Mouse (Mus musculus) liver, embryonic 11.5 days (tissue): ENCODE results near the gene Ube2a. TPM values are rescaled to one million over a fixed set of nuclear protein-coding genes. Genes with fewer than 3 reads are reported as not detected.

Source experiments
- ATAC-seq: fragments of 200-750 bp; cut with Nextera tagmentation; replicated peaks from 2 replicates; pipeline ENCODE4 v1.8.0; 2017; ENCODE audit warnings: moderate number of reproducible peaks, mild to moderate bottlenecking, moderate TSS enrichment, moderate library complexity; ENCODE audit not compliant: low FRiP score
- DNase-seq: peaks from one replicate; pipeline ENCODE4 v3.0.0-alpha.2; 2017; ENCODE audit warnings: low spot score
- H3K27ac ChIP-seq: fragments of 300-500 bp; sonication (generic); 2 replicates; pipeline ENCODE4 v1.5.1; 2014; ENCODE audit warnings: mild to moderate bottlenecking, low read depth, low read length, control low read depth
- H3K27me3 ChIP-seq: fragments of 300-500 bp; sonication (generic); replicated peaks from 2 replicates; pipeline ENCODE4 v1.6.1; 2014; ENCODE audit warnings: low read length, mixed read lengths; ENCODE audit not compliant: control insufficient read depth, insufficient read depth
- H3K36me3 ChIP-seq: fragments of 300-500 bp; sonication (generic); 2 replicates; pipeline ENCODE4 v1.6.1; 2014; ENCODE audit warnings: mild to moderate bottlenecking, low read length, moderate library complexity, mixed read lengths; ENCODE audit not compliant: control insufficient read depth, insufficient read depth
- H3K4me1 ChIP-seq: fragments of 300-500 bp; sonication (generic); replicated peaks from 2 replicates; pipeline ENCODE4 v1.6.1; 2014; ENCODE audit warnings: low read length, mixed read lengths; ENCODE audit not compliant: control insufficient read depth, insufficient read depth
- H3K4me2 ChIP-seq: fragments of 300-500 bp; sonication (generic); 2 replicates; pipeline ENCODE4 v1.6.1; 2014; ENCODE audit warnings: mild to moderate bottlenecking, control low read depth, moderate library complexity
- H3K4me3 ChIP-seq: fragments of 300-500 bp; sonication (generic); 2 replicates; pipeline ENCODE4 v1.5.1; 2014; ENCODE audit warnings: low read depth, low read length, control low read depth
- H3K9ac ChIP-seq: fragments of 300-500 bp; sonication (generic); 2 replicates; pipeline ENCODE4 v1.6.1; 2014; ENCODE audit warnings: low read depth, low read length, control low read depth
- H3K9me3 ChIP-seq: fragments of 300-500 bp; sonication (generic); 2 replicates; pipeline ENCODE4 v1.6.1; 2016; ENCODE audit warnings: low read length, inconsistent platforms, mixed read lengths; ENCODE audit not compliant: control insufficient read depth
- WGBS: fragments of 180-500 bp; shearing (Covaris S2); extraction: QIAGEN DNeasy Blood & Tissue Kit; methylation state at CpG from one replicate; pipeline ENCODE4 v1.1.7; 2014; 5-methylcytosine and 5-hydroxymethylcytosine counted together
- polyA plus RNA-seq: library from polyadenylated mRNA; unstranded; fragments of >200 nt; fragmentation: Nextera tagmentation; extraction: Ambion mirVana; gene quantifications from 2 replicates; pipeline ENCODE4 v1.2.1, GENCODE M21; 2014

Ube2a gene
- polyA plus RNA-seq, 1 experiment from 2014 or later = 106 TPM

DNA sequence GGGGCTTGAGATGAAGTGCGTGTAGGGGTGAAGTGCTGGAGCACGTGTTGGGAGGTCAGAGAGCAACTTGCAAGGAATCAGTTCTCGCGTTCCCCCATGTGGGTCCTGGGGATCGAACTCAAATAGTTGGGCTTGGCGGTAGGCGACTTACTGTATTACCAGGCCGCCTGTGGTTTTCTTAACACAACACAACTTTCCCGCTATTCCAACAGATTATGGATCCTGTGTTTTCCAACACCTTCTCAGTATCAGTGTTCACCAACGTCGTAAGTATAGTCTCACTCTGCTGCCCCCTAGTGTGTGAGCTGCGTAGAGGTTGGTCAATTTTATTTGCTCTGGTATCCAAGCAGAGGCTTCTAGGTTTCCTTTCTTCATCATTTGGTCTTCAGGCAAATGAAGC lies 37.6 kb downstream of the Ube2a start:
- no peaks in the 10 kb centered on the region for H3K4me1 ChIP-seq
- H3K9me3 ChIP-seq = no peaks in the 10 kb centered on the region
- H3K36me3 ChIP-seq = no peaks in the 10 kb centered on the region
- H3K27ac ChIP-seq = no peak overlapping the region
- no peak for DNase-seq
- H3K4me2 ChIP-seq = no peak overlapping the region
- no peak overlapping the region for H3K4me3 ChIP-seq
- no peak for ATAC-seq
- H3K27me3 ChIP-seq = no peaks in the 10 kb centered on the region
- H3K9ac ChIP-seq = no peak overlapping the region
- WGBS = 40% methylated on average over 12 of the region's 12 CpGs

DNA sequence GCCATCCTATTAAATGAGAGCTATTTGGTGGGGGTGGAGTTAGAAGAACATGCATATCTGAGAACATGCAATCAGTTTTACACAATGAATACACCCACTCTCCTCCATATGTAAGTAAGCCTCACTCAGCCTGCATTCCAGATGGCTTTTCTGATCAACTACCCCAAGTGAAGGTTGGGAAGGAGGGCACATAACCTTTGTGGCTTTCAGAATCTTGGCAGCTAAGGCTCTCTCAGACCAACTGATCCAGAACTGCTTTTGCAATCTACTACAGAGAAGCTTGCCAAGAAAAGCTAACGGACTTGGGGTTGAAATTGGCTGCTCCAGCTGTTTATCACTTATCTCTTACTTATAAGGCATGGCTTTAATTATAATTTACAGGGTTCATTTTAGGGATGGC lies 44.0 kb downstream of the Ube2a start:
- no peaks in the 10 kb centered on the region for H3K36me3 ChIP-seq
- 88% methylated on average over 1 of the region's 1 CpGs for WGBS
- H3K27ac ChIP-seq = no peak overlapping the region
- no peak overlapping the region for H3K9ac ChIP-seq
- DNase-seq (no peak), ATAC-seq (no peak)
- no peak overlapping the region for H3K4me2 ChIP-seq
- H3K27me3 ChIP-seq = no peaks in the 10 kb centered on the region
- no peaks in the 10 kb centered on the region for H3K4me1 ChIP-seq
- no peaks in the 10 kb centered on the region for H3K9me3 ChIP-seq
- no peak overlapping the region for H3K4me3 ChIP-seq

DNA sequence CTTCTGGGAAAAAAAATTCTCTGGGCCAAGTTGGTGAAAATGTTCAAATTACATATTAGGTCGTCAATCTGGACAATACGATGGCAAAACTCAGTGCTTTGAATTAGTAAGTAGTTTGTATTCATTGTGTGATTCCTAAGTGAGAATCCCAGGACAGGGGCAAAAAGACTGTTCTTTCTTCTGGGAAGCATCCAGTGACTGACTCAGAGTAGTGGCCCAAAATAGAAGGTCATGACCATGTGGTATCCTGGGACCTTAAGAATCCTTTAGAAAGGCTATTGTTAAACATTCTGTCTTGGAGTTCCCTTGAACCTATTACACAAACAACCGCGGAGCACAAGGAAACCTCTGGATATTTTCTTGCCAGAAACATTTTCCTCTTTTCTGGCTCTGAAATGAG lies 47.6 kb downstream of the Ube2a start:
- Histone ChIP-seq H3K4me3 (no peak overlapping the region), H3K9me3 (no peaks in the 10 kb centered on the region), H3K4me2 (no peak overlapping the region), H3K27ac (no peak overlapping the region), H3K4me1 (no peaks in the 10 kb centered on the region), H3K36me3 (no peaks in the 10 kb centered on the region), H3K27me3 (no peaks in the 10 kb centered on the region), H3K9ac (no peak overlapping the region)
- ATAC-seq (no peak), DNase-seq (no peak)
- WGBS = 88% methylated on average over 4 of the region's 4 CpGs

DNA sequence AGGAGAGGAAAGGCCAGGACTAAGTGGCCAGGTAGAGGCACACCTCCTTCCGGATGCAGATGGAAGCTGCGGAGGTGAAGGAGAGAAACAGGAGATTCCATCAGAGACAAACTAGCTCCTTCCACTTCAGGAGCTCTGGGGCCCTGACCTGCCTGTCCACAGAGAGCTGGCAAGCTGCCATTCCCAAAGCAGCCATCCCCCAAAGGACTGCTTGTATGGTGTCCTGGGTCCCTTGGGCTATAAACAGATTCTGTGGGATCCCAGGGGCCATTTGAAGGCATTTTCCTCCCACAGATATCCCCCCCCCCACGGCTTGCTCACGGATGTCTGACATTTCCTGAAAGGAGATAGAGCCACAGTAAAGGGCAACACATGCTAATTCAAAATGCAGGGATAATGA lies 55.1 kb downstream of the Ube2a start:
- ATAC-seq (no peak), DNase-seq (no peak)
- WGBS = 75% methylated on average over 4 of the region's 4 CpGs
- H3K4me3 ChIP-seq = no peak overlapping the region
- H3K9ac ChIP-seq = no peak overlapping the region
- H3K27me3 ChIP-seq = no peaks in the 10 kb centered on the region
- no peaks in the 10 kb centered on the region for H3K36me3 ChIP-seq
- H3K9me3 ChIP-seq = no peaks in the 10 kb centered on the region
- H3K4me2 ChIP-seq = no peak overlapping the region
- no peaks in the 10 kb centered on the region for H3K4me1 ChIP-seq
- H3K27ac ChIP-seq = no peak overlapping the region

DNA sequence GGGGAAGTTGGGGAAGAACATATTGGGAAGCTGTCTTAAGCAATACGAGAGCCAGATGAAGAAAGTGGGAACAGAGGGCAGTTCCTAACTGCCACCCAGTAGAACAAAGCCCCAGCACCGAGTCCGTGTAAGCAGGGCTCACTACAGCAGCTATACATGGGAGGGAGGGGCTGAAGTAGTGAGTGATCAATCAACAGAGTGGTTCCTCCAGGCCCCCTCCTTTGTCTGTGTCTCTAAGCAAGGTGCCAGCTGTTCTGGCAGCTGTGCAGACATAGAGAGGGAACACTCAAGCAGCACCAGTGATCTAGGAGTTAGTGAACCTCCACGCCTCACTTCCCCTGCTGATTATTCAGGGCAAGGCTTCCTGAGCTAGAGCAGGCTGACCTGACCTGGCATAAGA lies 56.0 kb downstream of the Ube2a start:
- no peaks in the 10 kb centered on the region for H3K36me3 ChIP-seq
- H3K27me3 ChIP-seq = no peaks in the 10 kb centered on the region
- no peaks in the 10 kb centered on the region for H3K9me3 ChIP-seq
- H3K4me3 ChIP-seq = no peak overlapping the region
- ATAC-seq (no peak), DNase-seq (no peak)
- H3K4me1 ChIP-seq = no peaks in the 10 kb centered on the region
- no peak overlapping the region for H3K9ac ChIP-seq
- 60% methylated on average over 4 of the region's 4 CpGs for WGBS
- no peak overlapping the region for H3K27ac ChIP-seq
- no peak overlapping the region for H3K4me2 ChIP-seq

DNA sequence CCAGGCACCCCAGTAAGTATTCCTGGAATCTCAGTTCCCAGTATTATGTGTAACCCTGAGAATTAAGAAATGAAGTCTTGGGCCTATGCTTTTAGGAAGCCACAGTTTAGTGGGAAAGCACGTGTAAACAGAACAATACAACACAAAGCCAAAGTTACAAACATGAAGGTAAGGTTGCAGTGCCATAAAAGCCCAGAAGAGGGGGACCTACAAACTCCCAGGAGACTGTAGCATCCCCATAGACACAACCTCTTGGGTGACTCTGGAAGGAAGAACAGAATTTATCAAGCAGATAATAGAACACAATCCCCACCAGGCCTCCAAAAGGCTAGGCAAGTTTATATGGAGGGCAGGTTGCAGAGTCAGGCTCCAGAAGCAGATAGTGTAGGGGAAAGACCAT lies 56.9 kb downstream of the Ube2a start:
- no peaks in the 10 kb centered on the region for H3K36me3 ChIP-seq
- DNase-seq = no peak
- H3K9ac ChIP-seq = no peak overlapping the region
- H3K27me3 ChIP-seq = no peaks in the 10 kb centered on the region
- H3K9me3 ChIP-seq = no peaks in the 10 kb centered on the region
- WGBS = 41% methylated on average over 1 of the region's 1 CpGs
- ATAC-seq = no peak
- H3K4me3 ChIP-seq = no peak overlapping the region
- no peak overlapping the region for H3K27ac ChIP-seq
- no peak overlapping the region for H3K4me2 ChIP-seq
- no peaks in the 10 kb centered on the region for H3K4me1 ChIP-seq

Other genes starting within 250 kb of the Ube2a start
- gene Akap17b, start 228.5 kb upstream of the Ube2a start, polyA plus RNA-seq = 1.5 and 1.6 TPM in 2 replicates
- gene Slc25a43, start 130.2 kb upstream of the Ube2a start, polyA plus RNA-seq = 1.7 and 2.0 TPM in 2 replicates
- 942 and 1,011 TPM in 2 replicates for gene Slc25a5, start 78.2 kb upstream of the Ube2a start, polyA plus RNA-seq
- 32.2 and 34.1 TPM in 2 replicates for gene C330007P06Rik, start 211 bp downstream of the Ube2a start, polyA plus RNA-seq
- 2.7 and 4.3 TPM in 2 replicates for gene Nkrf, start 29.0 kb downstream of the Ube2a start, polyA plus RNA-seq
- 13.5 and 14.1 TPM in 2 replicates for gene Sept6, start 117.9 kb downstream of the Ube2a start, polyA plus RNA-seq
- 0.21 and 0.34 TPM in 2 replicates for gene Sowahd, start 174.9 kb downstream of the Ube2a start, polyA plus RNA-seq
- 683 and 708 TPM in 2 replicates for gene Rpl39, start 211.5 kb downstream of the Ube2a start, polyA plus RNA-seq
- 16.1 and 20.9 TPM in 2 replicates for gene Upf3b, start 236.4 kb downstream of the Ube2a start, polyA plus RNA-seq